In genomic region chr12:112940710-112941109, GRCm38 (mm10) we compare ENCODE assay signal across 10 mouse cellular contexts. TPM values are rescaled to one million over a fixed set of nuclear protein-coding genes. Genes with fewer than 3 reads are reported as not detected.
DNase-seq lines count a peak whose midpoint lies in the region; ATAC-seq and TF ChIP-seq lines count a peak whose summit lies in the region.
"Had no signal": no experiment of that assay in that cellular context is flagged by ENCODE, and none has a peak within 500 bp of the region (broad histone marks: within the 10 kb centered on the region; RNA-seq: fewer than 3 reads in every experiment).

No protein-coding gene starts in this region.

- no peak overlapping the region for H3K9ac ChIP-seq in heart, embryonic 13.5 days
- no peak overlapping the region for H3K9ac ChIP-seq in midbrain, embryonic 11.5 days (ENCODE audit: low read length)
- no peak overlapping the region for H3K9ac ChIP-seq in hindbrain, postnatal 0 days (replicated peaks; ENCODE audit: low read length)
- 0 out of 2 replicates have a peak overlapping the region, but pooled peaks have one; percentile 84 for H3K9ac ChIP-seq in neural tube, embryonic 13.5 days

- ATAC-seq in heart, embryonic 13.5 days (ENCODE audit: extremely low read depth, insufficient number of reproducible peaks, low FRiP score, low TSS enrichment) = no peak
- no peak for ATAC-seq in midbrain, embryonic 11.5 days (ENCODE audit: low FRiP score)
- no peak for ATAC-seq in hindbrain, postnatal 0 days
- no peak for ATAC-seq in neural tube, embryonic 13.5 days (ENCODE audit: low read depth)
- ATAC-seq in CD4-positive, CD25-positive, alpha-beta regulatory T cell, adult 4 months = no peak
- ATAC-seq: Patski had no signal

- no peak for TF ChIP-seq CTCF in hindbrain, postnatal 0 days (IDR thresholded peaks at IDR 0.05; ENCODE audit: low read depth)

- no peak overlapping the region; the same call in 1 of the 2 replicates for H3K27ac ChIP-seq in heart, embryonic 13.5 days (replicated peaks)
- H3K27ac ChIP-seq in midbrain, embryonic 10.5 days (replicated peaks) = 0 out of 2 replicates have a peak overlapping the region, but pooled peaks have one; percentile 95
- H3K27ac ChIP-seq in midbrain, embryonic 11.5 days (ENCODE audit: low read depth, low read length) = no peak overlapping the region
- 0 out of 2 replicates have a peak overlapping the region, but pooled peaks have one; percentile 64 for H3K27ac ChIP-seq in hindbrain, postnatal 0 days
- H3K27ac ChIP-seq in neural tube, embryonic 13.5 days (replicated peaks) = no peak overlapping the region

- WGBS in heart, embryonic 13.5 days = 71% methylated on average over 9 of the region's 9 CpGs
- WGBS in midbrain, embryonic 10.5 days = 81% methylated on average over 9 of the region's 9 CpGs
- 83% methylated on average over 9 of the region's 9 CpGs for WGBS in midbrain, embryonic 11.5 days
- 63% methylated on average over 9 of the region's 9 CpGs for WGBS in hindbrain, postnatal 0 days
- 71% methylated on average over 9 of the region's 9 CpGs for WGBS in neural tube, embryonic 13.5 days

- peaks cover 12% of the 10 kb centered on the region for H3K27me3 ChIP-seq in heart, embryonic 13.5 days (replicated peaks)
- peaks cover 21% of the 10 kb centered on the region; the same call in 1 of the 2 replicates for H3K27me3 ChIP-seq in midbrain, embryonic 10.5 days (ENCODE audit: low read depth, poor library complexity, severe bottlenecking)
- no peaks in the 10 kb centered on the region for H3K27me3 ChIP-seq in midbrain, embryonic 11.5 days (ENCODE audit: control insufficient read depth, insufficient read depth, low read length)
- no peaks in the 10 kb centered on the region for H3K27me3 ChIP-seq in hindbrain, postnatal 0 days (ENCODE audit: insufficient read depth, low read length)
- H3K27me3 ChIP-seq in neural tube, embryonic 13.5 days = no peaks in the 10 kb centered on the region
- H3K27me3 ChIP-seq: Patski had no signal

- H3K4me1 ChIP-seq in heart, embryonic 13.5 days = peaks cover 29% of the 10 kb centered on the region
- peaks cover 53% of the 10 kb centered on the region for H3K4me1 ChIP-seq in midbrain, embryonic 10.5 days
- H3K4me1 ChIP-seq in midbrain, embryonic 11.5 days (ENCODE audit: control insufficient read depth, insufficient read depth, low read length) = peaks cover 11% of the 10 kb centered on the region
- peaks cover 15% of the 10 kb centered on the region for H3K4me1 ChIP-seq in hindbrain, postnatal 0 days (ENCODE audit: insufficient read depth, low read length)
- peaks cover 45% of the 10 kb centered on the region for H3K4me1 ChIP-seq in neural tube, embryonic 13.5 days (replicated peaks)

- H3K4me2 ChIP-seq in heart, embryonic 13.5 days = peak overlapping the region; percentile 82
- no peak overlapping the region for H3K4me2 ChIP-seq in midbrain, embryonic 11.5 days
- H3K4me2 ChIP-seq in hindbrain, postnatal 0 days (ENCODE audit: low read depth, low read length) = peak overlapping the region; percentile 70; the same call in 1 of the 2 replicates
- H3K4me2 ChIP-seq in neural tube, embryonic 13.5 days = no peak overlapping the region; the same call in 1 of the 2 replicates

- no peaks in the 10 kb centered on the region for H3K9me3 ChIP-seq in heart, embryonic 13.5 days
- H3K9me3 ChIP-seq in midbrain, embryonic 10.5 days (replicated peaks) = no peaks in the 10 kb centered on the region
- no peaks in the 10 kb centered on the region for H3K9me3 ChIP-seq in midbrain, embryonic 11.5 days (ENCODE audit: control insufficient read depth, low read length)
- H3K9me3 ChIP-seq in hindbrain, postnatal 0 days (ENCODE audit: low read length) = no peaks in the 10 kb centered on the region
- no peaks in the 10 kb centered on the region for H3K9me3 ChIP-seq in neural tube, embryonic 13.5 days

- no peak for DNase-seq in heart, adult 9 months (ENCODE audit: low spot score in 2 of 2)
- no peak for DNase-seq in midbrain, embryonic 10.5 days (ENCODE audit: low spot score)
- DNase-seq in midbrain, embryonic 11.5 days (ENCODE audit: low spot score, missing footprints) = no peak
- no peak for DNase-seq in hindbrain, postnatal 0 days (ENCODE audit: low spot score)
- DNase-seq in adrenal gland, adult 8-10 months = no peak
- DNase-seq: thymus, postnatal 4 days had no signal

- H3K4me3 ChIP-seq in heart, embryonic 13.5 days = no peak overlapping the region
- peak overlapping the region; percentile 76; the same call in 1 of the 2 replicates for H3K4me3 ChIP-seq in midbrain, embryonic 10.5 days
- no peak overlapping the region for H3K4me3 ChIP-seq in midbrain, embryonic 11.5 days (ENCODE audit: low read depth, low read length)
- H3K4me3 ChIP-seq in hindbrain, postnatal 0 days (ENCODE audit: low read length) = no peak overlapping the region
- no peak overlapping the region for H3K4me3 ChIP-seq in neural tube, embryonic 13.5 days

- no peaks in the 10 kb centered on the region for H3K36me3 ChIP-seq in heart, embryonic 13.5 days
- no peaks in the 10 kb centered on the region for H3K36me3 ChIP-seq in midbrain, embryonic 10.5 days
- no peaks in the 10 kb centered on the region for H3K36me3 ChIP-seq in midbrain, embryonic 11.5 days (ENCODE audit: control insufficient read depth, insufficient read depth, low read length)
- H3K36me3 ChIP-seq in hindbrain, postnatal 0 days (ENCODE audit: insufficient read depth, low read length) = no peaks in the 10 kb centered on the region
- H3K36me3 ChIP-seq in neural tube, embryonic 13.5 days = no peaks in the 10 kb centered on the region

RNA-seq across cellular contexts. Expression of gene Nudt14, which starts 1.2 kb away (rescaled TPM):
- 45.3 and 47.2 TPM in 2 replicates for polyA plus RNA-seq in heart, embryonic 13.5 days (2015; fragmentation: Nextera tagmentation; extraction: Ambion mirVana)
- polyA plus RNA-seq in midbrain, embryonic 10.5 days (2016; fragmentation: Nextera tagmentation; extraction: Ambion mirVana) = 66.4 and 76.4 TPM in 2 replicates
- polyA plus RNA-seq in midbrain, embryonic 11.5 days (2014; fragmentation: Nextera tagmentation; extraction: Ambion mirVana) = 54.0 and 61.7 TPM in 2 replicates
- total RNA-seq in hindbrain, postnatal 0 days (2014; rRNA removed) = 29.0 and 29.4 TPM in 2 replicates
- polyA plus RNA-seq in hindbrain, postnatal 0 days (2015; fragmentation: Nextera tagmentation; extraction: Ambion mirVana) = 51.7 and 54.8 TPM in 2 replicates
- 55.1 and 74.8 TPM in 2 replicates for polyA plus RNA-seq in neural tube, embryonic 13.5 days (2015; fragmentation: Nextera tagmentation; extraction: Ambion mirVana)
- total RNA-seq in adrenal gland, adult 8-10 months (2022) = 10 to 100 TPM; 29.3 to 45.0 (median 36.1) TPM
- 10 to 100 TPM; 38.1 to 42.5 TPM for polyA plus RNA-seq in CD4-positive, CD25-positive, alpha-beta regulatory T cell, adult 4 months (2017; shearing (Covaris generic))

RNA-seq across cellular contexts. Expression of gene Jag2, which starts 11.1 kb away (rescaled TPM):
- polyA plus RNA-seq in heart, embryonic 13.5 days (2015; fragmentation: Nextera tagmentation; extraction: Ambion mirVana) = 2.5 and 2.7 TPM in 2 replicates
- polyA plus RNA-seq in midbrain, embryonic 10.5 days (2016; fragmentation: Nextera tagmentation; extraction: Ambion mirVana) = 2.4 and 2.8 TPM in 2 replicates
- polyA plus RNA-seq in midbrain, embryonic 11.5 days (2014; fragmentation: Nextera tagmentation; extraction: Ambion mirVana) = 3.0 and 3.2 TPM in 2 replicates
- total RNA-seq in hindbrain, postnatal 0 days (2014; rRNA removed) = 63.4 and 88.4 TPM in 2 replicates
- 7.7 and 8.5 TPM in 2 replicates for polyA plus RNA-seq in hindbrain, postnatal 0 days (2015; fragmentation: Nextera tagmentation; extraction: Ambion mirVana)
- 8.6 and 9.6 TPM in 2 replicates for polyA plus RNA-seq in neural tube, embryonic 13.5 days (2015; fragmentation: Nextera tagmentation; extraction: Ambion mirVana)
- 10 to 100 TPM in 1 of 4 experiments, 1 to 10 TPM in 3; 3.7 to 10.1 (median 6.6) TPM for total RNA-seq in adrenal gland, adult 8-10 months (2022)
- 1 to 10 TPM; 1.1 to 2.0 TPM for polyA plus RNA-seq in CD4-positive, CD25-positive, alpha-beta regulatory T cell, adult 4 months (2017; shearing (Covaris generic))

RNA-seq across cellular contexts. Expression of gene Btbd6, which starts 35.6 kb away (rescaled TPM):
- 21.7 and 22.0 TPM in 2 replicates for polyA plus RNA-seq in heart, embryonic 13.5 days (2015; fragmentation: Nextera tagmentation; extraction: Ambion mirVana)
- 20.5 and 22.7 TPM in 2 replicates for polyA plus RNA-seq in midbrain, embryonic 10.5 days (2016; fragmentation: Nextera tagmentation; extraction: Ambion mirVana)
- 17.5 and 19.2 TPM in 2 replicates for polyA plus RNA-seq in midbrain, embryonic 11.5 days (2014; fragmentation: Nextera tagmentation; extraction: Ambion mirVana)
- 71.0 and 76.1 TPM in 2 replicates for total RNA-seq in hindbrain, postnatal 0 days (2014; rRNA removed)
- 52.1 and 52.9 TPM in 2 replicates for polyA plus RNA-seq in hindbrain, postnatal 0 days (2015; fragmentation: Nextera tagmentation; extraction: Ambion mirVana)
- polyA plus RNA-seq in neural tube, embryonic 13.5 days (2015; fragmentation: Nextera tagmentation; extraction: Ambion mirVana) = 35.0 and 41.4 TPM in 2 replicates
- 10 to 100 TPM; 21.5 to 30.9 (median 24.2) TPM for total RNA-seq in adrenal gland, adult 8-10 months (2022)
- polyA plus RNA-seq in CD4-positive, CD25-positive, alpha-beta regulatory T cell, adult 4 months (2017; shearing (Covaris generic)) = 1 to 10 TPM; 7.8 to 8.7 TPM

RNA-seq across cellular contexts. Expression of gene Brf1, which starts 59.8 kb away (rescaled TPM):
- polyA plus RNA-seq in heart, embryonic 13.5 days (2015; fragmentation: Nextera tagmentation; extraction: Ambion mirVana) = 32.5 and 35.5 TPM in 2 replicates
- 51.6 and 58.2 TPM in 2 replicates for polyA plus RNA-seq in midbrain, embryonic 10.5 days (2016; fragmentation: Nextera tagmentation; extraction: Ambion mirVana)
- polyA plus RNA-seq in midbrain, embryonic 11.5 days (2014; fragmentation: Nextera tagmentation; extraction: Ambion mirVana) = 51.9 and 53.0 TPM in 2 replicates
- 29.4 and 32.9 TPM in 2 replicates for total RNA-seq in hindbrain, postnatal 0 days (2014; rRNA removed)
- 39.0 and 40.8 TPM in 2 replicates for polyA plus RNA-seq in hindbrain, postnatal 0 days (2015; fragmentation: Nextera tagmentation; extraction: Ambion mirVana)
- 55.8 and 55.9 TPM in 2 replicates for polyA plus RNA-seq in neural tube, embryonic 13.5 days (2015; fragmentation: Nextera tagmentation; extraction: Ambion mirVana)
- total RNA-seq in adrenal gland, adult 8-10 months (2022) = 10 to 100 TPM; 49.6 to 86.9 (median 68.3) TPM
- 10 to 100 TPM; 26.9 to 32.7 TPM for polyA plus RNA-seq in CD4-positive, CD25-positive, alpha-beta regulatory T cell, adult 4 months (2017; shearing (Covaris generic))

Comparison
In these comparisons a context has a peak if more than half of its experiments do, and no peak if none do; other contexts are left out.
1. H3K27ac ChIP-seq: peak in midbrain, embryonic 10.5 days (single experiment) and hindbrain, postnatal 0 days (single experiment); none in heart, embryonic 13.5 days (single experiment), midbrain, embryonic 11.5 days (single experiment) and neural tube, embryonic 13.5 days (single experiment).
2. H3K4me2 ChIP-seq: peak in heart, embryonic 13.5 days (single experiment) and hindbrain, postnatal 0 days (single experiment); none in midbrain, embryonic 11.5 days (single experiment) and neural tube, embryonic 13.5 days (single experiment).